Mouse (Mus musculus) limb, embryonic 10.5 days (tissue): ENCODE measurements around the gene Defb6. TPM values are rescaled to one million over a fixed set of nuclear protein-coding genes. Genes with fewer than 3 reads are reported as not detected.

Experiments
- DNase-seq: peaks from one replicate; pipeline ENCODE4 v3.0.0-alpha.2; 2017; ENCODE audit warnings: low spot score
- H3K27ac ChIP-seq: fragments of 300-500 bp; sonication (generic); 2 replicates; pipeline ENCODE4 v1.5.1; 2016; ENCODE audit warnings: mild to moderate bottlenecking
- H3K27me3 ChIP-seq: fragments of 300-500 bp; sonication (generic); 2 replicates; pipeline ENCODE4 v1.6.1; 2016; ENCODE audit warnings: low read depth, mild to moderate bottlenecking; ENCODE audit not compliant: poor library complexity, severe bottlenecking
- H3K36me3 ChIP-seq: fragments of 300-500 bp; sonication (generic); 2 replicates; pipeline ENCODE4 v1.6.1; 2016; ENCODE audit warnings: mild to moderate bottlenecking, moderate library complexity
- H3K4me1 ChIP-seq: fragments of 300-500 bp; sonication (generic); 2 replicates; pipeline ENCODE4 v1.6.1; 2016
- H3K4me3 ChIP-seq: fragments of 300-500 bp; sonication (generic); 2 replicates; pipeline ENCODE4 v1.5.1; 2016; ENCODE audit warnings: mild to moderate bottlenecking, moderate library complexity
- H3K9me3 ChIP-seq: fragments of 300-500 bp; sonication (generic); replicated peaks from 2 replicates; pipeline ENCODE4 v1.6.1; 2016; ENCODE audit warnings: mild to moderate bottlenecking
- WGBS: fragments of 180-500 bp; shearing (Covaris S2); methylation state at CpG from one replicate; pipeline ENCODE4 v1.1.7; 2016; 5-methylcytosine and 5-hydroxymethylcytosine counted together
- polyA plus RNA-seq: library from polyadenylated mRNA; unstranded; fragments of >200 nt; fragmentation: Nextera tagmentation; extraction: Ambion mirVana; gene quantifications from 2 replicates; pipeline ENCODE4 v1.2.1, GENCODE M21; 2016

Defb6 gene
- polyA plus RNA-seq, result not detected in 2 replicates

- Histone ChIP-seq H3K27me3 (no peaks in the 10 kb centered on the region), H3K9me3 (no peaks in the 10 kb centered on the region), H3K27ac (no peak within 1 kb of the TSS), H3K4me3 (no peak within 1 kb of the TSS), H3K4me1 (no peaks in the 10 kb centered on the region), H3K36me3 (no peaks in the 10 kb centered on the region)
- DNase-seq, result no peak
- 67% methylated on average over 1 of the region's 1 CpGs for WGBS
Observed at GRCm38 (mm10) chr8:19225161-19225560, at the start of gene Defb6. TSS of gene Defb6 (plus strand) at chr8:19225478.

- no peak overlapping the region for H3K27ac ChIP-seq
- no peaks in the 10 kb centered on the region for H3K9me3 ChIP-seq
- no peak overlapping the region for H3K4me3 ChIP-seq
- WGBS, result 83% methylated on average over 1 of the region's 1 CpGs
- no peaks in the 10 kb centered on the region for H3K4me1 ChIP-seq
- H3K36me3 ChIP-seq, result no peaks in the 10 kb centered on the region
- DNase-seq, result no peak
- H3K27me3 ChIP-seq, result no peaks in the 10 kb centered on the region
Observed at GRCm38 (mm10) chr8:19238101-19238500, 12.8 kb downstream of the Defb6 start.

GRCm38 (mm10) chr8:19239616-19240015, 14.3 kb downstream of the Defb6 start, which contains the start of gene Defb46:
TSS of gene Defb46 (plus strand) at chr8:19239916.
- no peak for DNase-seq
- H3K9me3 ChIP-seq, result no peaks in the 10 kb centered on the region
- H3K27me3 ChIP-seq, result no peaks in the 10 kb centered on the region
- H3K36me3 ChIP-seq, result no peaks in the 10 kb centered on the region
- no peak within 1 kb of the TSS for H3K27ac ChIP-seq
- no peak within 1 kb of the TSS for H3K4me3 ChIP-seq
- WGBS, result 85% methylated on average over 2 of the region's 2 CpGs
- H3K4me1 ChIP-seq, result no peaks in the 10 kb centered on the region

- WGBS, result 95% methylated on average over 5 of the region's 5 CpGs
Observed at GRCm38 (mm10) chr8:19247280-19247679, 22.0 kb downstream of the Defb6 start, which contains the start of gene Defb5. TSS of gene Defb5 (plus strand) at chr8:19247580.

GRCm38 (mm10) chr8:19258136-19258535, 32.9 kb downstream of the Defb6 start:
- no peak for DNase-seq
- no peak overlapping the region for H3K27ac ChIP-seq
- H3K36me3 ChIP-seq, result no peaks in the 10 kb centered on the region
- no peaks in the 10 kb centered on the region for H3K27me3 ChIP-seq
- H3K9me3 ChIP-seq, result peaks cover 2% of the 10 kb centered on the region; the same call in 1 of the 2 replicates
- H3K4me3 ChIP-seq, result no peak overlapping the region
- no peaks in the 10 kb centered on the region for H3K4me1 ChIP-seq

More at GRCm38 (mm10) chr8:19247280-19247679, 22.0 kb downstream of the Defb6 start, which contains the start of gene Defb5:
- Histone ChIP-seq H3K4me1 (no peaks in the 10 kb centered on the region), H3K9me3 (no peaks in the 10 kb centered on the region), H3K27ac (no peak within 1 kb of the TSS), H3K4me3 (no peak within 1 kb of the TSS), H3K27me3 (no peaks in the 10 kb centered on the region), H3K36me3 (no peaks in the 10 kb centered on the region)
- no peak for DNase-seq

- Histone ChIP-seq H3K27ac (no peak overlapping the region), H3K27me3 (no peaks in the 10 kb centered on the region), H3K4me1 (no peaks in the 10 kb centered on the region), H3K4me3 (no peak overlapping the region), H3K36me3 (no peaks in the 10 kb centered on the region), H3K9me3 (peaks cover 2% of the 10 kb centered on the region; the same call in 1 of the 2 replicates)
- WGBS, result 56% methylated on average over 3 of the region's 3 CpGs
- DNase-seq, result no peak
Observed at GRCm38 (mm10) chr8:19259667-19260066, 34.4 kb downstream of the Defb6 start.

Other genes starting within 250 kb of the Defb6 start
- not detected in 2 replicates for gene Defb40, start 247.2 kb upstream of the Defb6 start, polyA plus RNA-seq
- gene Defb37, start 234.4 kb upstream of the Defb6 start, polyA plus RNA-seq, result not detected in 2 replicates
- not detected in 2 replicates for gene Defb38, start 198.9 kb upstream of the Defb6 start, polyA plus RNA-seq
- gene Defb39, start 160.7 kb upstream of the Defb6 start, polyA plus RNA-seq, result not detected in 2 replicates
- gene Defb12, start 110.6 kb upstream of the Defb6 start, polyA plus RNA-seq, result not detected in 2 replicates
- gene Defb34, start 101.7 kb upstream of the Defb6 start, polyA plus RNA-seq, result not detected in 2 replicates
- gene Gm45826, start 84.7 kb upstream of the Defb6 start, polyA plus RNA-seq, result not detected in 2 replicates
- not detected in 2 replicates for gene Defb14, start 31.1 kb upstream of the Defb6 start, polyA plus RNA-seq
- not detected in 2 replicates for gene Defb4, start 26.8 kb upstream of the Defb6 start, polyA plus RNA-seq
- not detected in 2 replicates for gene Defb46, start 14.4 kb downstream of the Defb6 start, polyA plus RNA-seq
- not detected in 2 replicates for gene Defb5, start 22.1 kb downstream of the Defb6 start, polyA plus RNA-seq
- gene Defb3, start 67.9 kb downstream of the Defb6 start, polyA plus RNA-seq, result not detected in 2 replicates
- not detected in 2 replicates for gene Defb8, start 222.1 kb downstream of the Defb6 start, polyA plus RNA-seq